In the genomic region with DNA sequence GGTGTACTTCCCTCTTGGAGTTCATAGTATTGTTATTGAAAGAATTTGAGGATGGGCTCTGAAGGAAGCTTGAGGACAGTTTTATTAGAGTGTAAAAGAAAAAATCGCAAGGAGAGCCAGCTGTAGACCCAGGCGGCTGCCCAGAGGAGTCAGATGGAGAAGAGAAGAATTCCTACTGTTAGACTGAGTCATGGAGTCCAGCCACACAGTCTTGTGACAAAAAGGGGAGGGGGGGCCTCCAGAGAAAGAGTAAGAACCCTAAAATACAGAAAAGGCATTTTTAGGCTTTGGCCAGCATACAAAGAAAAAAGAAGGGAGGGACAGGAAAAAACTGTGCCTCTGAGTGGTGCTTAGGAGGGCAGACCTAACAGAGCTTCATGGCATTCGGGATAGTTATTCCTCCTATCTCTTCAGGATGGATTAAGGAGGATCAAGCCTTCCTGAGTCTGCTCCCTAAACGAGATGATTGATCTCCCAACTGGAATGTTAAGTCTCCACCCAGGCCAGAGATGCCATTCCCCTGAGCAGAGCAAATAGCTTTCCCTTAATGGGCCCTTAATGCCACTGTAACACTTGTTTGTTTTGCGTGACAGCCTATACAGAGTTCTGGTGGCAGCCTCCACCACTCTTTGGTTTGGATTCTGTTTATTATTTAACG, we compare ENCODE assay signal across 10 mouse cellular contexts. TPM values are rescaled to one million over a fixed set of nuclear protein-coding genes. Genes with fewer than 3 reads are reported as not detected.
DNase-seq lines count a peak whose midpoint lies in the region; ATAC-seq lines count a peak whose summit lies in the region.
"Had no signal": no experiment of that assay in that cellular context is flagged by ENCODE, and none has a peak within 500 bp of the region (broad histone marks: within the 10 kb centered on the region; RNA-seq: fewer than 3 reads in every experiment).

No protein-coding gene starts in this region.

- no peaks in the 10 kb centered on the region for H3K9me3 ChIP-seq in heart, embryonic 13.5 days
- H3K9me3 ChIP-seq in intestine, embryonic 16.5 days (ENCODE audit: control insufficient read depth, low read length) = no peaks in the 10 kb centered on the region
- no peaks in the 10 kb centered on the region for H3K9me3 ChIP-seq in lung, embryonic 16.5 days (ENCODE audit: control insufficient read depth, low read length)
- H3K9me3 ChIP-seq in hindbrain, embryonic 10.5 days = no peaks in the 10 kb centered on the region
- H3K9me3 ChIP-seq: liver, embryonic 15.5 days had no signal

- peak overlapping the region; percentile 71 for H3K27ac ChIP-seq in heart, embryonic 13.5 days (replicated peaks)
- peak overlapping the region; percentile 36; the same call in 1 of the 2 replicates for H3K27ac ChIP-seq in intestine, embryonic 16.5 days (ENCODE audit: low read length)
- H3K27ac ChIP-seq in lung, embryonic 16.5 days (ENCODE audit: low read length) = peak overlapping the region; percentile 59
- H3K27ac ChIP-seq in hindbrain, embryonic 10.5 days = no peak overlapping the region
- H3K27ac ChIP-seq: liver, embryonic 15.5 days had no signal

- DNase-seq in heart, adult 11 months = no peak
- DNase-seq in ES-CJ7 (ENCODE audit: low read depth, low spot score) = peak; percentile 20
- DNase-seq in hindbrain, embryonic 10.5 days (ENCODE audit: low spot score) = no peak
- DNase-seq in right cerebral cortex, adult 18-20 months = no peak
- DNase-seq in ovary, adult 18-20 months (ENCODE audit: low spot score) = no peak
- DNase-seq: forebrain, postnatal 0 days had no signal

- no peak overlapping the region for H3K4me3 ChIP-seq in heart, embryonic 13.5 days
- H3K4me3 ChIP-seq in intestine, embryonic 16.5 days (ENCODE audit: low read length) = no peak overlapping the region
- no peak overlapping the region for H3K4me3 ChIP-seq in lung, embryonic 16.5 days (ENCODE audit: low read length)
- H3K4me3 ChIP-seq in hindbrain, embryonic 10.5 days = no peak overlapping the region
- H3K4me3 ChIP-seq: liver, embryonic 15.5 days had no signal

- 25% methylated on average over 6 of the region's 6 CpGs for WGBS in heart, embryonic 13.5 days
- WGBS in intestine, embryonic 16.5 days = 27% methylated on average over 6 of the region's 6 CpGs
- WGBS in lung, embryonic 16.5 days = 24% methylated on average over 6 of the region's 6 CpGs
- 57% methylated on average over 6 of the region's 6 CpGs for WGBS in hindbrain, embryonic 10.5 days

- H3K4me1 ChIP-seq in heart, embryonic 13.5 days = peaks cover 21% of the 10 kb centered on the region
- H3K4me1 ChIP-seq in intestine, embryonic 16.5 days (ENCODE audit: control insufficient read depth, insufficient read depth, low read length) = peaks cover 12% of the 10 kb centered on the region
- peaks cover 7% of the 10 kb centered on the region; the same call in 1 of the 2 replicates for H3K4me1 ChIP-seq in lung, embryonic 16.5 days (replicated peaks; ENCODE audit: control insufficient read depth, insufficient read depth, low read length)
- H3K4me1 ChIP-seq in hindbrain, embryonic 10.5 days (replicated peaks) = peaks cover 3% of the 10 kb centered on the region; the same call in 1 of the 2 replicates

- peak overlapping the region; percentile 53 for H3K9ac ChIP-seq in heart, embryonic 13.5 days
- no peak overlapping the region for H3K9ac ChIP-seq in intestine, embryonic 16.5 days (ENCODE audit: low read depth, low read length)
- H3K9ac ChIP-seq in lung, embryonic 16.5 days (ENCODE audit: low read length) = no peak overlapping the region
- H3K9ac ChIP-seq: forebrain, postnatal 0 days; liver, embryonic 15.5 days had no signal

- H3K36me3 ChIP-seq in heart, embryonic 13.5 days = no peaks in the 10 kb centered on the region
- no peaks in the 10 kb centered on the region for H3K36me3 ChIP-seq in intestine, embryonic 16.5 days (ENCODE audit: control insufficient read depth, insufficient read depth, low read length)
- no peaks in the 10 kb centered on the region for H3K36me3 ChIP-seq in lung, embryonic 16.5 days (ENCODE audit: control insufficient read depth, insufficient read depth, low read length)
- H3K36me3 ChIP-seq in hindbrain, embryonic 10.5 days = no peaks in the 10 kb centered on the region
- H3K36me3 ChIP-seq: liver, embryonic 15.5 days had no signal

- H3K4me2 ChIP-seq in heart, embryonic 13.5 days = peak overlapping the region; percentile 22; the same call in 1 of the 2 replicates
- H3K4me2 ChIP-seq in intestine, embryonic 16.5 days (ENCODE audit: low read depth, low read length) = no peak overlapping the region
- no peak overlapping the region for H3K4me2 ChIP-seq in lung, embryonic 16.5 days (ENCODE audit: low read depth, low read length)
- H3K4me2 ChIP-seq: liver, embryonic 15.5 days had no signal

- H3K27me3 ChIP-seq in heart, embryonic 13.5 days (replicated peaks) = no peaks in the 10 kb centered on the region
- no peaks in the 10 kb centered on the region for H3K27me3 ChIP-seq in intestine, embryonic 16.5 days (replicated peaks; ENCODE audit: control insufficient read depth, insufficient read depth, low read length)
- H3K27me3 ChIP-seq in lung, embryonic 16.5 days (ENCODE audit: control insufficient read depth, insufficient read depth, low read depth, low read length) = no peaks in the 10 kb centered on the region
- no peaks in the 10 kb centered on the region for H3K27me3 ChIP-seq in hindbrain, embryonic 10.5 days (ENCODE audit: insufficient read depth, poor library complexity, severe bottlenecking)

- ATAC-seq in heart, embryonic 13.5 days (ENCODE audit: extremely low read depth, insufficient number of reproducible peaks, low FRiP score, low TSS enrichment) = no peak
- peak; percentile 45; the same call in 1 of the 2 replicates for ATAC-seq in intestine, embryonic 16.5 days
- peak; percentile 41 for ATAC-seq in lung, embryonic 16.5 days (ENCODE audit: low read depth)
- ATAC-seq: forebrain, postnatal 0 days had no signal

RNA-seq across cellular contexts. Expression of a gene that starts 5.5 kb away (rescaled TPM):
- 6.9 and 8.9 TPM in 2 replicates for polyA plus RNA-seq in heart, embryonic 13.5 days (2015; fragmentation: Nextera tagmentation; extraction: Ambion mirVana)
- polyA plus RNA-seq in intestine, embryonic 16.5 days (2015; fragmentation: Nextera tagmentation; extraction: Ambion mirVana) = 22.5 and 25.3 TPM in 2 replicates
- polyA plus RNA-seq in lung, embryonic 16.5 days (2015; fragmentation: Nextera tagmentation; extraction: Ambion mirVana) = 21.2 and 26.5 TPM in 2 replicates
- polyA plus RNA-seq in hindbrain, embryonic 10.5 days (2016; fragmentation: Nextera tagmentation; extraction: Ambion mirVana) = 8.2 and 9.3 TPM in 2 replicates

RNA-seq across cellular contexts. Expression of a gene that starts 17.9 kb away (rescaled TPM):
- 106 and 111 TPM in 2 replicates for polyA plus RNA-seq in heart, embryonic 13.5 days (2015; fragmentation: Nextera tagmentation; extraction: Ambion mirVana)
- polyA plus RNA-seq in intestine, embryonic 16.5 days (2015; fragmentation: Nextera tagmentation; extraction: Ambion mirVana) = 87.7 and 96.3 TPM in 2 replicates
- 101 and 104 TPM in 2 replicates for polyA plus RNA-seq in lung, embryonic 16.5 days (2015; fragmentation: Nextera tagmentation; extraction: Ambion mirVana)
- 79.0 and 101 TPM in 2 replicates for polyA plus RNA-seq in hindbrain, embryonic 10.5 days (2016; fragmentation: Nextera tagmentation; extraction: Ambion mirVana)
